ENCODE assay signal across 8 mouse cellular contexts in the genomic region with DNA sequence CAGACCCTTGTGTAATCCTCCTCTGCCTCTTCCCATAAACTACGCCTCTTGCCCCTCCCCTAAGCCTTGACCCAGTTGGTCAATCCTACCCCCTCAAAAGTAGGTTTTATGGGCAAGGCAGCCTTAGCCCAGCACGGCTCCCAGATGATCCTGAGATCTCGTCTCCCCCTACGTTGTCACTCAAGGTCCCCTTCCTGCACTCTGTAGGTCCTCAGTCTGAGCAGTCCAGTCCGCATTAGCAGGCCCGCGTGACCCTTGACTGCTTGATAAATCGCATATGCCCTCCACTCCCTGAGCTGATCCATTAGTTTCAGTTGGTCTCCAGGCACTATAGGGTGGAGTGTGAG. TPM values are rescaled to one million over a fixed set of nuclear protein-coding genes. Genes with fewer than 3 reads are reported as not detected.
DNase-seq lines count a peak whose midpoint lies in the region; ATAC-seq and TF ChIP-seq lines count a peak whose summit lies in the region.

No protein-coding gene starts in this region.

- 0 out of 2 replicates have a peak overlapping the region, but pooled peaks have one; percentile 43 for H3K9ac ChIP-seq in embryonic facial prominence, embryonic 12.5 days
- peak overlapping the region; percentile 26 for H3K9ac ChIP-seq in hindbrain, embryonic 15.5 days
- peak overlapping the region; percentile 36; the same call in 1 of the 2 replicates for H3K9ac ChIP-seq in midbrain, embryonic 14.5 days (replicated peaks; ENCODE audit: low read length)

- WGBS in kidney, adult 2 months, result 56% methylated on average over 8 of the region's 8 CpGs
- 24% methylated on average over 8 of the region's 8 CpGs for WGBS in embryonic facial prominence, embryonic 12.5 days
- 36% methylated on average over 8 of the region's 8 CpGs for WGBS in hindbrain, embryonic 15.5 days
- WGBS in midbrain, embryonic 14.5 days, result 33% methylated on average over 8 of the region's 8 CpGs

- no peaks in the 10 kb centered on the region; the same call in 1 of the 2 replicates for H3K4me1 ChIP-seq in kidney, adult 2 months (ENCODE audit: control insufficient read depth, insufficient read depth, low read length)
- no peaks in the 10 kb centered on the region for H3K4me1 ChIP-seq in embryonic facial prominence, embryonic 12.5 days
- peaks cover 7% of the 10 kb centered on the region; the same call in 1 of the 2 replicates for H3K4me1 ChIP-seq in hindbrain, embryonic 15.5 days (replicated peaks)
- peaks cover 4% of the 10 kb centered on the region; the same call in 1 of the 2 replicates for H3K4me1 ChIP-seq in midbrain, embryonic 14.5 days (ENCODE audit: control insufficient read depth, insufficient read depth, low read length)

- no peak for DNase-seq in kidney, adult 2 months
- no peak for DNase-seq in kidney, adult 18-20 months
- no peak for DNase-seq in midbrain, embryonic 14.5 days
- no peak for DNase-seq in cerebellum, adult 9-11 months
- DNase-seq in cerebellum, adult 8-10 months, result no peak
- DNase-seq in thymus, postnatal 0 days (ENCODE audit: low spot score), result no peak

- H3K4me2 ChIP-seq in embryonic facial prominence, embryonic 12.5 days (replicated peaks), result peak overlapping the region; percentile 81
- H3K4me2 ChIP-seq in hindbrain, embryonic 15.5 days, result peak overlapping the region; percentile 59
- peak overlapping the region; percentile 65 for H3K4me2 ChIP-seq in midbrain, embryonic 14.5 days (ENCODE audit: low read length)

- no peaks in the 10 kb centered on the region for H3K9me3 ChIP-seq in embryonic facial prominence, embryonic 12.5 days
- H3K9me3 ChIP-seq in hindbrain, embryonic 15.5 days, result no peaks in the 10 kb centered on the region
- H3K9me3 ChIP-seq in midbrain, embryonic 14.5 days (ENCODE audit: control insufficient read depth, low read length), result no peaks in the 10 kb centered on the region

- no peak overlapping the region for H3K27ac ChIP-seq in kidney, adult 2 months (ENCODE audit: insufficient read depth, low read depth, low read length)
- H3K27ac ChIP-seq in embryonic facial prominence, embryonic 12.5 days, result no peak overlapping the region
- peak overlapping the region; percentile 63; the same call in 1 of the 2 replicates for H3K27ac ChIP-seq in hindbrain, embryonic 15.5 days (replicated peaks)
- no peak overlapping the region for H3K27ac ChIP-seq in midbrain, embryonic 14.5 days (replicated peaks; ENCODE audit: low read depth, low read length)

- no peak for TF ChIP-seq POLR2A in kidney, adult 2 months (IDR thresholded peaks at IDR 0.05; ENCODE audit: low read depth, low read length)

- no peak for TF ChIP-seq CTCF in kidney, adult 2 months (conservative IDR thresholded peaks at IDR 0.05; ENCODE audit: insufficient read depth, insufficient read length, low read depth, low read length)

- H3K4me3 ChIP-seq in kidney, adult 2 months (ENCODE audit: insufficient read depth, low read depth, low read length), result peak overlapping the region; percentile 45; the same call in 1 of the 2 replicates
- H3K4me3 ChIP-seq in embryonic facial prominence, embryonic 12.5 days, result peak overlapping the region; percentile 47
- H3K4me3 ChIP-seq in hindbrain, embryonic 15.5 days, result peak overlapping the region; percentile 41
- H3K4me3 ChIP-seq in midbrain, embryonic 14.5 days (replicated peaks; ENCODE audit: low read depth, low read length), result peak overlapping the region; percentile 39

- no peaks in the 10 kb centered on the region for H3K36me3 ChIP-seq in kidney, adult 2 months (ENCODE audit: control insufficient read depth, insufficient read depth, low read length)
- H3K36me3 ChIP-seq in embryonic facial prominence, embryonic 12.5 days, result no peaks in the 10 kb centered on the region
- H3K36me3 ChIP-seq in hindbrain, embryonic 15.5 days, result no peaks in the 10 kb centered on the region
- H3K36me3 ChIP-seq in midbrain, embryonic 14.5 days (ENCODE audit: control insufficient read depth, insufficient read depth, low read length), result no peaks in the 10 kb centered on the region

- no peaks in the 10 kb centered on the region for H3K27me3 ChIP-seq in kidney, adult 2 months (replicated peaks; ENCODE audit: control insufficient read depth, insufficient read depth, low read length)
- H3K27me3 ChIP-seq in embryonic facial prominence, embryonic 12.5 days, result 0 out of 2 replicates have a peak, but pooled peaks cover 12% of the 10 kb centered on the region
- H3K27me3 ChIP-seq in hindbrain, embryonic 15.5 days, result no peaks in the 10 kb centered on the region; the same call in none of the 2 replicates
- H3K27me3 ChIP-seq in midbrain, embryonic 14.5 days (ENCODE audit: control insufficient read depth, insufficient read depth, low read length), result no peaks in the 10 kb centered on the region

- ATAC-seq in embryonic facial prominence, embryonic 12.5 days (ENCODE audit: insufficient number of reproducible peaks, insufficient read depth, low FRiP score, low TSS enrichment), result peak; percentile 22; the same call in 1 of the 2 replicates
- peak; percentile 59; the same call in 1 of the 2 replicates for ATAC-seq in hindbrain, embryonic 15.5 days (ENCODE audit: low FRiP score, low read depth)
- ATAC-seq in midbrain, embryonic 14.5 days (ENCODE audit: low FRiP score, low TSS enrichment), result no peak

RNA-seq across cellular contexts. Expression of a gene that starts 8.9 kb away (rescaled TPM):
- polyA plus RNA-seq in kidney, adult 2 months (2012; rRNA removed), result 0.39 and 0.48 TPM in 2 replicates
- polyA plus RNA-seq in embryonic facial prominence, embryonic 12.5 days (2016; fragmentation: Nextera tagmentation; extraction: Ambion mirVana), result 0.47 and 0.89 TPM in 2 replicates
- 4.7 and 6.5 TPM in 2 replicates for polyA plus RNA-seq in hindbrain, embryonic 15.5 days (2015; fragmentation: Nextera tagmentation; extraction: Ambion mirVana)
- polyA plus RNA-seq in midbrain, embryonic 14.5 days (2014; fragmentation: Nextera tagmentation; extraction: Ambion mirVana), result 2.8 and 3.2 TPM in 2 replicates
- polyA plus RNA-seq in thymus, postnatal 0 days (2015; fragmentation: Nextera tagmentation; extraction: Ambion mirVana), result 0.62 and 0.73 TPM in 2 replicates

RNA-seq across cellular contexts. Expression of a gene that starts 12.2 kb away (rescaled TPM):
- 0.74 and 0.79 TPM in 2 replicates for polyA plus RNA-seq in kidney, adult 2 months (2012; rRNA removed)
- 0.14 and 0.40 TPM in 2 replicates for polyA plus RNA-seq in embryonic facial prominence, embryonic 12.5 days (2016; fragmentation: Nextera tagmentation; extraction: Ambion mirVana)
- polyA plus RNA-seq in hindbrain, embryonic 15.5 days (2015; fragmentation: Nextera tagmentation; extraction: Ambion mirVana), result 0.40 and 0.42 TPM in 2 replicates
- polyA plus RNA-seq in midbrain, embryonic 14.5 days (2014; fragmentation: Nextera tagmentation; extraction: Ambion mirVana), result 0.22 and 0.23 TPM in 2 replicates
- 0.49 and 0.64 TPM in 2 replicates for polyA plus RNA-seq in thymus, postnatal 0 days (2015; fragmentation: Nextera tagmentation; extraction: Ambion mirVana)

RNA-seq across cellular contexts. Expression of a gene that starts 14.4 kb away (rescaled TPM):
- polyA plus RNA-seq in kidney, adult 2 months (2012; rRNA removed), result 0.18 and 0.19 TPM in 2 replicates
- polyA plus RNA-seq in embryonic facial prominence, embryonic 12.5 days (2016; fragmentation: Nextera tagmentation; extraction: Ambion mirVana), result 0.65 and 0.73 TPM in 2 replicates
- polyA plus RNA-seq in hindbrain, embryonic 15.5 days (2015; fragmentation: Nextera tagmentation; extraction: Ambion mirVana), result 0.87 and 0.98 TPM in 2 replicates
- 0.26 and 0.78 TPM in 2 replicates for polyA plus RNA-seq in midbrain, embryonic 14.5 days (2014; fragmentation: Nextera tagmentation; extraction: Ambion mirVana)
- polyA plus RNA-seq in thymus, postnatal 0 days (2015; fragmentation: Nextera tagmentation; extraction: Ambion mirVana), result 0.39 and 0.71 TPM in 2 replicates

RNA-seq across cellular contexts. Expression of a gene that starts 22.2 kb away (rescaled TPM):
- polyA plus RNA-seq in kidney, adult 2 months (2012; rRNA removed), result 0.27 TPM in 2 replicates
- polyA plus RNA-seq in embryonic facial prominence, embryonic 12.5 days (2016; fragmentation: Nextera tagmentation; extraction: Ambion mirVana), result 0.15 and 0.19 TPM in 2 replicates
- 0.35 and 0.72 TPM in 2 replicates for polyA plus RNA-seq in hindbrain, embryonic 15.5 days (2015; fragmentation: Nextera tagmentation; extraction: Ambion mirVana)
- polyA plus RNA-seq in midbrain, embryonic 14.5 days (2014; fragmentation: Nextera tagmentation; extraction: Ambion mirVana), result 0.08 and 0.22 TPM in 2 replicates
- 0.44 and 0.49 TPM in 2 replicates for polyA plus RNA-seq in thymus, postnatal 0 days (2015; fragmentation: Nextera tagmentation; extraction: Ambion mirVana)

RNA-seq across cellular contexts. Expression of a gene that starts 39.6 kb away (rescaled TPM):
- polyA plus RNA-seq in kidney, adult 2 months (2012; rRNA removed), result 13.5 and 14.7 TPM in 2 replicates
- 11.4 and 11.5 TPM in 2 replicates for polyA plus RNA-seq in embryonic facial prominence, embryonic 12.5 days (2016; fragmentation: Nextera tagmentation; extraction: Ambion mirVana)
- polyA plus RNA-seq in hindbrain, embryonic 15.5 days (2015; fragmentation: Nextera tagmentation; extraction: Ambion mirVana), result 10.0 and 10.1 TPM in 2 replicates
- 9.3 and 13.1 TPM in 2 replicates for polyA plus RNA-seq in midbrain, embryonic 14.5 days (2014; fragmentation: Nextera tagmentation; extraction: Ambion mirVana)
- polyA plus RNA-seq in thymus, postnatal 0 days (2015; fragmentation: Nextera tagmentation; extraction: Ambion mirVana), result 3.5 and 4.7 TPM in 2 replicates
